Mouse (Mus musculus) erythroblast, embryonic 14.5 days (primary cell): ENCODE results near the gene Arnt2.

ENCODE experiments used
- GATA1 ChIP-seq: IDR thresholded peaks from 2 replicates; pipeline ENCODE4 v1.6.1; 2012; ENCODE audit warnings: low read length, inconsistent platforms, mixed read lengths
- TAL1 ChIP-seq: IDR thresholded peaks from 3 replicates; pipeline ENCODE4 v1.6.1; 2012; ENCODE audit warnings: low read length, inconsistent platforms, mixed read lengths

- TF ChIP-seq GATA1 (no peak), TAL1 (no peak)
These were observed 25.2 kb downstream of the Arnt2 start for GRCm38 (mm10) chr7:84384778-84385177.
